Mouse (Mus musculus): ENCODE measurements around the gene Cradd.
A peak's percentile ranks its signal among the peaks of the same experiment; 100 is the strongest.

Cradd gene

DNA sequence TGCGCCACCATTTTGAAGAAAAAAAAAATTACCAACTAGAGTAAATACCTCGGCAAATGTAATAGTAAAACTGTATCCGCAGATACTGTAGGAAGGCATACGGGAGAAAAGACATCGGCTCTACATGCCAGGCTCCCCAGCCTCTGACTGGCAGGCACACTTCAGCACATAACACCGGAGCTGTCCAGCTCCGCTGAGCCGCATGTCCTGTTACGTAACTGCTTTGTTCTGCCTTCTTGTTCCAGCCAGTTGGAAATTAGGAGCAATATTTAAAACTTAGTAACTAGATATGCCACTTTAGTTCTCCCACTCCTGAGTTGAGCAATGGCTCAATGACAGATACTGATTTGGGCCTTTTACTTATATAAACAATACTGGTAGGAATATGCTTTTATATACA, 48.4 kb downstream of the Cradd start:
- DNase-seq (ENCODE audit: low spot score), result no peak

DNA sequence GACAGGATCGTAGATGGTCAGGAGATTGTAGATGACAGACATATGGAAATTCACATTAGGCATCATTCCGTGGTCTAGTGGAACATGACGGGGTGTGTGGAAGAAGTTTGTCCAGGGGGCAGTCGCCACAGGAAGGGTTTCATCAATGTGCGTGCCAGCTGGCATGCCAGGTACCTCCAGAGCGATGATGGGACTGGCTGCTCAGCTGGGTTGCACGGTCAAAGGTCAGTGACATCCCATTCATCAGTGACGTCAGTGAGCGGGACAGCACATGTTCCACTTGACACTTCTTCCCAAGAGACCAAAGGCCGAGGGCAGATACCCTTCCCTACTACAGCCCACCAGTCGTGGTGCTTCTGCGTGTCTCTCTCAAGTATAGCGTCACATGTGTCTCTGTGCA, 50.7 kb downstream of the Cradd start:
- no peak for DNase-seq (ENCODE audit: low spot score)

DNA sequence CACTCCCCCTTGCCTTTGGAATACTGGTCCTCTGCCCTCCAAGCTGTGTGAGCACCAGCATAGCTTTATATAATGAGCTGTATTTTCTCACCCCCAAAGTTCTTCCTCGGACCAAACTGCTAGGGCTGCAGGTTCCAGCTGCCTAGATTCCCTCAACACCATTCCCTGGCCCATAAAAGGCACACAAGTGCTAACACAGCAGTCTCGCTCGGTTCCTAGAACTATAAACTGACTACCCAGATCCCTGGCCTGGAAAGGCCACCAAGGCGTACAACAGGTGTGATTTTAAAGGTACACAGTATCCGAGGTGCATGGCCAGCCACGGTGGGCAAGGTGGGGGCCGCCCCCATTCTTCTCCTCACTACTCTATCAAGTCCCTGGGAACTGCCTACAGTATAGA, 54.8 kb downstream of the Cradd start:
- no peak for DNase-seq (ENCODE audit: low spot score)

DNA sequence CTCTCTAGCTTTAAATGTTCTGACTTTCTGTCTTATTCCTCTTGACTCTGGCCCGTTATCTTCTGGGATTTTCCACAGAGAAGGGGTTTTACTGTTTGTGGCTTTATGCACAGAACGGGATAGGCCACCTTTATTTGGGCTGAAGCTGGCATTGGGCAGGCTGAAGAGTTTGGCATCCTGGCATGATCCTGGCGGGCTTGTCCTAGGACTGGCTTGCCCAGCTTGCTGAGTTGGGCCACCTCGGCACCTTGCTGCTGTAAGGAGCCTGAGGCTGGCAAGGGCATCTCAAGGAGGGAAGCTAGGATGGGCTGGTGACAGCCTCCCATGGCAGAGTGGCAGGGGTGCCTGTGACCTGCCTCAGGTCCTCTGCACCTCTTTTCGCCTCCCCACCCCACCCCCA, 55.6 kb downstream of the Cradd start:
- DNase-seq (ENCODE audit: low spot score), result no peak

DNA sequence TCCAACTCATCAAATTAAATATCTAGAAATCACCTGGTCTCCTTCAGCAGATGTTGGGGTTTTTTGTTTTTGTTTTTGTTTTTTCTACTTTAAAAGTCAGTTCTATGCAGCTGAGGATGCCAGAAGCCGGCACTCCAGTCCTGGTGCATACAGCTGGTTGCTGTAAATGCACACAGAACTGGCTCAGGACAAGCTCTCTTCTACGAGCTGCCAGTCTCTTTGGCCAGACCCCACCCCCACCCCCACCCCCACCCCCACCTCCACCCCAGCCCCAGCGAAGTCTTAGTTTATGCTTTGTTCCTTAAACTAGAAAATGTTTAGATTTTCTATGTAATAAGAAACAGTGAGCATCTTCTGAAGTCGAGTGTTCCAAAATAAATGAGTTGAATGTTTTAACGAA, 57.0 kb downstream of the Cradd start:
- DNase-seq (ENCODE audit: low spot score), result no peak

DNA sequence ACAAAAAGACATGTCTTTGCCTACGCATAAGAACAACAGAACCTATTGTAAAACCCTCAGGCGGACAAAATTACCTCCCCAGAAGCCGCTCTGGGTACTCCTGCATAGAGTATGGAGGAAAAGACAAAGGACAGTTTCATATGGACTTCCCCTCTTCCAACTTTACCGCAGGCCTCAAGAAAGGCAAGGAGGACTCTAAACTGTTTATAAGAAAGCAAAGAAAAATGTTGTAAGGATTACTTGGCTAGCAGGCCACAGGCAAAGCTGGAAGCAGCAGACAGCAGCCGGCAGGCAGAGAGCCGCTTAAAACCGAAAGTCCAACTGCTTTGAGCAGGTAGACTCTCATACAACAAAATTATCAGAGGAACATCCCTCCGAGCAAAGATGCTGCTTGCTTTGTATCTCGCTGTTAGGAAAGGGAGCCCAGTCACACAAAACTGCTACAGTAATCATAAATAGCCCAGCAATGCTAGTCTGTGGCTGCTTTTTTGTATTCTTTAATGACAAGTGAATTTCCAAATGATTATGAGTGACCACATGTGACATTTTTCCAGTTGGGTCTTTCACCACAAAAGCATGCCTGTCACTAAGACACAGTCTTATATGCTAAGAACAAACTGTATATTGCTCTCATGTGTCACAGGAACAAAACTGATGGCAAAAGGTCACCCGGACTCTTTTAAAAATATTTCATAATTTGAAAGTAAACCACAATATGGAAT, 57.7 kb downstream of the Cradd start:
- DNase-seq (ENCODE audit: low spot score), result no peak

DNA sequence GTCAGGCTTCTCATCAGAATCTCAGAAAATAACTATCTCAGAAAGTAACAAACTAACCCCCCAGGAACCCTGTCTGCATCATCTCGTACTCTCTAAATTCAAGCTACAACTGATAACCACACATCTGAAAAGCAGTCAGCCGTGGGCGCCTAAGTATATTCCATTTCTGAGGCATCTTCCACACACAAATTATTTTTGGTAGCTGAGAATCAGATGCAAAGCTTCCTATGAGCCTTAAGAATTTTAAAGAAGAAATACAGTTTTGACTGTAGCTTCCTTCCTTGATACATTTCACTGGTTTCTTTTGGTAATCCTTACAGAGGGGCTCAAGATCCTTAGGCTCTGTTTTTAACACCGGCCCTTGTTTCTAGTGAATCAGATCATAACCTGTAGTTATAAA, 58.4 kb downstream of the Cradd start:
- no peak for DNase-seq (ENCODE audit: low spot score)

DNA sequence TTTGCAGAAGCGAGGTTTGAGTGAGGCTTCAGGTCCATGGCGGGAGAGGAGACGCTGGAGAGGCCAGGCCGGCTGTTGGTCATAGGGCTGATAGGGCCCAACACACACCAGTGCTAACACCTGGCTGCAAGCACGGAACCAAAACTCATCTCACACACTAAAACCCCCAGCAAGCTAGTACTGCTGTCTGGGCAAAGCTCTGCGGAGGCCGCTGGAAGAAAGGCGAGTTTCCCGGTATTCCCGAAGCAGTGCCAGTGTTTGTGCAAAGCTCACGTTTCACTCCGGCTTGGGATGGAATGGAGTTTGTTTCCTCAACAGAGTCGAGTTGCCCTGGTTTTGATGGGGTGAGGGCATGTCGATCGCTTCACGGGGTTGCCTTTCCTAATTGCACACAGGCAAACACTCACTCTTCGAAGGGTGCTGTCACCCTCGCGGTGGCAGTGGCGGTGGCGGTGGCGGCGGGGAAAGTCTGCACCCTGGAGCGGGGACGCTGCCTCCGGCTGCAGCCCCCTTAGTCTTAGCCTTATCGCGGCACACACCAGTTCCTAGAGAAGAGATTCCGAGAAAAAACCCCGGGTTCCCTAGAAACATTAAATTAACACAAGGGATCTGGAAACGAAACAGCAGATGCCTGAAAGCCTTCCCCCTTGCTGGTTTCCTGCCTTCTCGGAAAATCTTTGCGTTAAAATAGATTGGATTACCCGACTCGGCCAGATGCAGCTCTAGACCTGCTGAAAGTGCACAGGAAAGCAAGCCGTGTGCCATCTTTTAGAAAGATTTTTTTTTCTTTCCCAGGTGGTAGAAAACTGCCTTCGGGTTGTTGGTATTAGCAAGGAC, 59.2 kb downstream of the Cradd start:
- DNase-seq (ENCODE audit: low spot score), result peak; percentile 44

DNA sequence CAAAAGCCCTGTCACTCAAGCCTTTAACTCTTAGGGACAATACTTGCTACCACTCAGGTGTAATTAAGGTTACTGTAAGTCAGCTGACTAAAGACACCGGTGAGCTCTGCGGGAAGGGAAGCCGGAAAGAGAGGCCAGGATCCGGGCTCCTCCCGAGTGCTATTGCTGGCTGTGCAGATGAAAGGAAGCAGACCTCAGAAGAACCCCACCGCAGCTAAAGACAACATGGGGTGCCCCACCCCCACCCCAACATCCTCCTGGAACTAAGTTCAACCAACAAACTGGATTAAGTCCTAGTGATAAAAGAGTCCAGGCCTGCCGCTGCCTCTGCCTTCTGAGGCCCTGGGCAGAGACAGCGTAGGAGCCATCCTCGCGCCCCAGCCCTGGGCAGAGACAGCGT, 61.5 kb downstream of the Cradd start:
- no peak for DNase-seq (ENCODE audit: low spot score)

DNA sequence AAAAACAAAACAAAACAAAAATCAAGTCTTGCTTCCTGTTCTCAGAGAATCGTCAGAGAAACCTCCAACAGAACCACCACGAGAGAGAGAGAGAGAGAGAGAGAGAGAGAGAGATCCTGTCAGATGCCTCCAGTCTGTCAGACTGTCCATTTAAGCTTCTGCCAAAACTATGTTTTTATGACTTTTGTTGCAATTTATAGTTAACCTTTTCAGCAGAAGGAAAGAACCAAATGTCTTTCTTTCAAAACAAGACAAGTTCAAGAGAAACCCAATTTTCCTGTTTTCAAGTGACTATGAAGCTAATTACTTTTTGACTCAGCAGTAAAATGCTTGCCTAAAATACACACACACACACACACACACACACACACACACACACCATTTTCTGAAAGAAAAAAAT, 62.7 kb downstream of the Cradd start:
- DNase-seq (ENCODE audit: low spot score), result no peak

DNA sequence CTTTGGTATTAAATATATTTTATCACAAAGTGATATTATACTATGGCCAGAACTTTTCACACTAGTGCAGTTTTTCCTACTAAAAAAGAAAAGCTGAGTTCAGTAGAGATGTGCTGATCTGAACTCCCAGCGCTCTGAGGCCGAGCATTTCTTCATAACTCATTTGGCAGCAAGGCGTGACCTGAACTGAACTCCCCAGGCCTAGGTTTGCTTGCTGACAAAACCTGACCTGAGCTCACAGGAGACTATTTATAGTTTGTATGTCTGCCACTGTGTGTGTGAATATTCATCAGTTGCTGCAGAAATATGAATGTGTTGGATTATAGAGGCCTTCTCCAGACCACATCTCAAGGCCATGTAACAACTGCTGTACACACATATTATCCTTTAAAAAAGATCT, 63.5 kb downstream of the Cradd start:
- peak; percentile 55 for DNase-seq (ENCODE audit: low spot score)

DNA sequence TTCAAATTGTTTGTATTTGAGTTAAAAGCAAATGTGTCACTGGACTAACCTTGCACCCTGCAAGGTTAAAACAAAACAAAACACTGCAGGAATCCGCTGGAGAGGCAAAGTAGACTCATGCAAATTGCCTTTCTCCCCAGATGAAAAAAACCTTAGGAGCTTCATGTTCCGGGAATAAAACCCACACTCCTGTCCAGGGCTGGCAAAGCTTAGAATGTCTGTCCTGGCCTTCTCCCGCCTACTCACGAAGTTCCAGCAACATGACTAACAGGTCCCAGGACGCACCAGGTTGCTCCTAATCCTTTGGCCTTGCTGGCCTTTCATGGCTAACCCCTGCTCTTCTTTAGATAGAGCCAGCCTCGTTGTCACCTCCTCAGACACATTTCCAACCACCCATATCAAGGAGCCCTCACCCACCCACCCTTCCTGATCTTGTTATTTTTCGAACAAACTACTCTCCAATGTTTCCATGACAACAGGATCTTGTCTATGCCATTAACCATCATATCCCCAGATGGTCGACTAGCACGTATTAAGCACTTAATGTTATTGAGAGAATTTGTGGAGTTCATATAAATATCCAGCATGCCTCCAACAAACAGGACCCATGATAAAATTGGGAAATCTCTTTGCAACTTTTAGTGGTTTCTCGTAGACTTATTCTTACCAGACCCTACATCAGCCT, 65.3 kb downstream of the Cradd start:
- no peak for DNase-seq (ENCODE audit: low spot score)

DNA sequence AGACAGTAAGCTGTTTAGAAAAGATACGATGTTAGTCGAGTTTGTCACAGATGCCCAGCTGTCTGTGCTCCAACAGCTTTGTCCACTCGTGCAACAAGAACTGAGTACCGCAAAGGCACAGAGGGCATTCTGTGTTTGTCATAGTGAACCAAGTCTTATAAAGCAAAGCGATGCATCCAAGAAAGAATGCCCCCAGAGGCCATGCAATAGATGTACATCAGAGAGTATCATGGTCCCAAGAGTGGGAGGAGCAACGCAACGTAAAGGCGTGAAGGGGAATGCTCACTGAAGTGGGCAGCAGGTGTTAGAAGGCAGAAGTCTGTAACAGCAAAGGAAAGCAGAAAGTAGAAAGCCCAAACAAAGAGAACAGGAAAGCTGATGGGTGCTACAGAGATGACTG, 66.0 kb downstream of the Cradd start:
- no peak for DNase-seq (ENCODE audit: low spot score)

DNA sequence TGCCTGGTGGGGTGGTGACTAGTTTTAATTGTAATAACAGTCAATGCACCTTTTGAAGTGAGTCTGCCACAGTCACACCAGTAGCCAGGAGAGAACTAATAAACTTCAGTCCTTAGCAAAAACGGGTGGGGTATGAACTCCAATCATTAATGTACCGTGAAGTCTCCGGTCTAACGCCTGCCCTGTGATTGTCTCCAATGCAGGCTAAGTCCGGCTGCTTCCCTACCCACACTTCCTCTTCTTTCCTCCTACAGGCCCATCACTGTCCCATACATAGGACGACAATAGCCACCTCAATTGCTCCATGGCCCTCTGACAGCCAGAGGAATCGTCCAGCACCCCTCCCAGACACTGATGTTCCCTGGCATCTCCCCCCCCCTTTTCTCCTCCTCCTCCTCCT, 67.8 kb downstream of the Cradd start:
- no peak for DNase-seq (ENCODE audit: low spot score)

DNA sequence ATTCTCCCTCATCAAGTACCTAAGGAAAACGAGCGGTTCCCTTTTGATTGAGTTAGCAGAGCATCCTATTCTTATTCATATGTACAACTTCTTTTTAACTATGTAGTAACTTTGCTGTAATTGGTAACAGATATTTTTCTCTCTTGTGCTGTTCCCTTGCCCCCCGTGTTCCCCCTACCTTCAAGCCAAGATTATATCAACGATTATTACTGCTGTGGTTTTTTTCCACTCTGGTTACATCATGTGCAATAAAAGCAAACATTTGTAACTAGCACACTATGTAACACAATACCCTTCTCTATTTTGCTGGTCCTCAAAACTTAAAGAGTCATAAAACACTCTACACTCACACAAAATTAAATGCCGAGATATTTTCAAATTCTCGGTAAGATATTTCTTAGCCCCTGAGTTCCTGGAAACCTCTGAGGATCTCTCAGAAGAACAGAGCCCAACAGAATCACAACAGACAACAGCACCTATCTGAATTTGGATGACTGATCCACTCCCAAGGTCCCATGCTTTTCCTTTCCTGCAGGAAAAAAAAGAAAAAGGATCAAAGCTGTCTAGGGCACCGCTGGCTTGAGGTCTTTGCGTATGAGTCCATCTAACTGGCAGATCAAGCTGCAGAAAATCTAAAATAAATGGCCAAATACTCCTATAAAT, 68.8 kb downstream of the Cradd start:
- no peak for DNase-seq (ENCODE audit: low spot score)

DNA sequence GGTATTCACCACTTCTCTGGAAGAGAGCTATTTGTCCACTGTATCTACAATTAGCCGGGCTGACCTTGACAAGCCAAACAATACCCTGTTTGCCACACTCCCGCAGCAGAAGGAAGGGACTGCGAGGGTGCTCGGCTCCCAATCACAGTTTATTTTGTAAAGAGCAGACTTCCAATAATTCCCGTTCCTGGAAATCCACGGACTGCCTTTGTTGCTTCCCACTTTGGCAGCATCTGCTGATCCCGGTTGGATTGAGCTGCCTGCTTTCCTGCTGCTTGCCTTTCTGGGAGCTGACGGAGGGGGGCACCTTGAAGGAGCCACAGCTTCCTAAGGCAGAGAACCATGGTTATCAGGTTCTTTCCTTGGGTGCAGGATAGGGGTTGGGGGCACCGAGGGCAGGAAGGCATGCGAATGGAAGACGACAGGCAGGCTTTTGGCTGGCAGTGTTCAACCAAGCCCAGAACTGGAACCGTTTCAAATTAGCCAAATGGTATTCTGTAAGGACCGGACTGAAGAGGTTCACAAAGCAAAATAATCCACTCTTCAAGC, 69.4 kb downstream of the Cradd start:
- DNase-seq (ENCODE audit: low spot score), result no peak

DNA sequence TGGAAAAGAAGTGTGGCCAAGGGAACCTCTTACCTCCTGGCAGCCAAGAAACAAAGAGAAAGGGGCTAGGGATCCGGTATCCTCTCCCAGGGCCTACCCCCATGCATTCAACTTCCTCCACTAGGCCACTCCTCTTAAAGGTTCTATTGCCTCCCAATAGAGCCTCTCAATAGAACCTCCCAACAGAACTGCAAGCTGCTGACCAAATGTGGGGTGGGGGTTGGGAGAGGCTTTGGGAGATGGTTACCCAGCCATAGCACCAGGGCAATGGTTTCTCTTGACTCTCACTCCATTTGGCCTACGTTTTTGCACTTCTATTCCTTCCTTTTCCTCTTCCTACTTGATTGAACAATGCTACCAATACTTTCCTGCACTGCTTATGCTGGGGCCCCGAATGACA, 69.9 kb downstream of the Cradd start:
- DNase-seq (ENCODE audit: low spot score), result no peak

DNA sequence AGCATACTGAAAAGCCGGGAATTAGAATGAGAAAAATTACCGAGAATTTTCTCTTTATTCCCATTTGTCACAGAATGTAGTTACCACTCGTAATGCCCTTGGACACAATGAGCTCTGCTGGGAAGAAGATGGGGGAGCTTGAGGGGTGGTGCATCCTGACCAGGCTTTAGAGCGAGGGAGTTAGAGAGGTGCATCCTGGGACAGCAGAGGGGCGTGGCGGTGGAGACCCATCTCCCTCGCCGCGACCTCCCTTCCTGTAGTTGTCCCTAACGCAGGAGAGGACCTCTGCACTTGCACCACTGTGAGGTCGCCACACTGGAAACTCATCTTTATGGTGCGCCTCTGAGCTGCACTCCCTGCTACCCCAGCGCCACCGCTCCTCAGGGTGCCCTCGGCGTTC, 72.3 kb downstream of the Cradd start:
- no peak for DNase-seq (ENCODE audit: low spot score)

DNA sequence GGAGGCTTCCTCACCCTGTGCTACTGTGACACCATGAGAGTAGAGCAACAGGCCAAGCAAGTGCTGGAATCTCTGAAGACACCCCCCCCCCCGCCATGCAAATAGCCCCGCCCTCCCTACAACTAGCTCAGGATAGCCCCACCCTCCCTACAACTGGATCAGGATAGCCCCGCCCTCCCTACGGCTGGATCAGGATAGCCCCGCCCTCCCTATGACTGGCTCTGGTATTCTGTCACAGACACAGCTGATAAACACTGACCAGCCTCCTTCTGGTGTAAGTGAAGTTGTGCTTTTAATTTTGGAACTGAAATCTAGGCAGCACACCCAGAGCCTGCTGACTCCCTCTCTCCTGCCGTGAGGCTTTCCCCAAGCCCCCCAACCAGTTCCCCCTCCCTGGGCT, 75.6 kb downstream of the Cradd start:
- DNase-seq (ENCODE audit: low spot score), result no peak

DNA sequence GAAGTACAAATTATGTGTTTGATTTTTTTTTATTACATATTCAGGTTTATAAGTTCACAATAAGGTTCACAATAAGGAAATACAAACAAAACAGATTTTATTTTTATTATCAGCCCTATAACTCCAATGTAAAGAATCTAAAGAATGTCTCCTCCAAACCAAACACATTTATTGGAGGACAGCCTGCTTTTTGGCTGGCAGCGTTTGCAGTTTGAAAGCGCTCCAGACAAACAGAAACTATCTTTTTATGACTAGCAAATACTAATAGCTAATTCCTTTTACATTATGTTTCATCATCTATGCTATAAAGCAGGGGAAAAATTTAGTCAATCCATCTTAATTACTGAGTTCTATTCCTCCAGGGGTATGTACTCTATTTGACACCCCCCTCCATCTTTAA, 77.2 kb downstream of the Cradd start:
- DNase-seq (ENCODE audit: low spot score), result no peak

DNA sequence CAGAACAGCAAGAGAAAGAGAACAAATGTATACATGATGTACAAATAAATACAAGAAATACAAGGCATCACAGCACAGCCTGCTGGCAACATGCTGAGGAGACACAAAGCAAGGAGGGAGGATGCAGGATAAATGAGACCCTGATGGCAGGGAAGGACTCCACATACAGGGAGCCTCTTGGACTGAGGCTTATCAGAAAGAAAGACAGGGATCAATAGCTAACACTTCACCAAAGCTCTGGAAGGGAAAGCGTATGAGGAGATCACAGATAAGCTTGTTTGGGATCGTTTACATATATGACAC, 78.3 kb downstream of the Cradd start:
- no peak for DNase-seq (ENCODE audit: low spot score)

DNA sequence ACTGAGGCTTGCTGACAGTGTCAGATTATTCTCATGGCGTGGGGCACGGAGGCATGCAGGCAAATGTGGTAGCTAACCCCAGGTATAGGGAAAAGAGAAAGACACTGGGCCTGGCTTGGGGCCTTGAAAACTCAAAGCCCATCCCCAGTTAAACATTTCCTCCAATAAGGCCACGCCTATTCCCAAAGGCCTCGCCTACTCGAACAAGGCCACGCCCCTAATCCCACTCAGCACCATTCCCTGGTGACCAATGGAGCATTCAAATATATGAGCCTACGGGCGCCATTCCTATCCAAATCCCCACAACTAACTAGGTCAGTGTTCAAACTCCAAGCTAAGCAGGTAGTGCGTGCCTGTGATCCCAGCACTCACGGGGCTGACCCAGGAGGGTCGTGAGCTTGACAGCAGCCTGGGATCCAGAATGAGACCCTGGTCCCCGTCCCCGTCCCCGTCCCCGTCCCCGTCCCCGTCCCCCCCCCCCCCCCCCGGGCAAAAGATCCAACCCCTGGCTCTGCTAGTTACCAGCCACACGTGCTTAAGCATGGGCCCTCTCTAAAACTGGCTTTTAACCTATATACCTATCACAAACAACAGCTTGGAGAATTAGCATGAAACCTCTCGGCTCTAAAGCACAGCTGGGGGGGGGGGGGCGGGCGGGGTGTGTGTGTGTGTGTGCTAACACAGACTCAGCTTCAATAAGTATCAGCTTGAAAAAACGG, 78.8 kb downstream of the Cradd start:
- DNase-seq (ENCODE audit: low spot score), result no peak

Data from lung, postnatal 25 days (tissue).